Mouse (Mus musculus) heart, embryonic 14.5 days (tissue): Measurements from ENCODE around the gene Gm21854. TPM values are rescaled to one million over a fixed set of nuclear protein-coding genes. Genes with fewer than 3 reads are reported as not detected.
"Not testable (repeated sequence)": the region's sequence is repeated elsewhere in the genome, so short reads cannot be mapped to it uniquely, and the experiment has no call there.

Experiments
- ATAC-seq: fragments of 200-750 bp; cut with Nextera tagmentation; 2 replicates; pipeline ENCODE4 v1.8.0; 2017; ENCODE audit warnings: low read depth, moderate TSS enrichment; ENCODE audit not compliant: insufficient number of reproducible peaks, insufficient read depth, low FRiP score
- H3K27ac ChIP-seq, 2 experiments: fragments of 200-500 bp in 1 of 2; fragments of 300-500 bp in 1 of 2; sonication (generic) in 1 of 2; replicated peaks in 1 of 2; 2 replicates each; pipeline ENCODE4 v1.5.1; 2012 to 2014; ENCODE audit warnings: low read depth in 2 of 2, low read length in 2 of 2, control low read depth in 1 of 2, mild to moderate bottlenecking in 1 of 2, mixed read lengths in 1 of 2; ENCODE audit not compliant: control insufficient read depth in 1 of 2, insufficient read depth in 1 of 2
- H3K27me3 ChIP-seq: fragments of 300-500 bp; sonication (generic); 2 replicates; pipeline ENCODE4 v1.6.1; 2014; ENCODE audit warnings: mild to moderate bottlenecking, low read length, control low read depth; ENCODE audit not compliant: control insufficient read depth, insufficient read depth
- H3K36me3 ChIP-seq: fragments of 300-500 bp; sonication (generic); 2 replicates; pipeline ENCODE4 v1.6.1; 2014; ENCODE audit warnings: mild to moderate bottlenecking, control low read depth, low read length, mixed read lengths; ENCODE audit not compliant: control insufficient read depth, insufficient read depth
- H3K4me1 ChIP-seq, 2 experiments: fragments of 200-500 bp in 1 of 2; fragments of 300-500 bp in 1 of 2; sonication (generic) in 1 of 2; 2 replicates each; pipeline ENCODE4 v1.6.1; 2012 to 2014; ENCODE audit warnings: low read length in 2 of 2, control low read depth in 1 of 2, mixed read lengths in 1 of 2; ENCODE audit not compliant: control insufficient read depth in 2 of 2, insufficient read depth in 2 of 2
- H3K4me2 ChIP-seq: fragments of 300-500 bp; sonication (generic); 2 replicates; pipeline ENCODE4 v1.6.1; 2014; ENCODE audit warnings: mild to moderate bottlenecking, low read length
- H3K4me3 ChIP-seq, 2 experiments: fragments of 200-500 bp in 1 of 2; fragments of 300-500 bp in 1 of 2; sonication (generic) in 1 of 2; 2 replicates each; pipeline ENCODE4 v1.5.1; 2012 to 2014; ENCODE audit warnings: low read length in 2 of 2, mild to moderate bottlenecking in 2 of 2, control low read depth in 1 of 2, low read depth in 1 of 2, moderate library complexity in 1 of 2; ENCODE audit not compliant: control insufficient read depth in 1 of 2, insufficient read depth in 1 of 2
- H3K9ac ChIP-seq: fragments of 300-500 bp; sonication (generic); 2 replicates; pipeline ENCODE4 v1.6.1; 2014; ENCODE audit warnings: mild to moderate bottlenecking, low read length
- H3K9me3 ChIP-seq: fragments of 300-500 bp; sonication (generic); 2 replicates; pipeline ENCODE4 v1.6.1; 2016; ENCODE audit warnings: low read length, control low read depth; ENCODE audit not compliant: control insufficient read depth
- polyA plus RNA-seq: library from polyadenylated mRNA; unstranded; fragments of >200 nt; fragmentation: Nextera tagmentation; extraction: Ambion mirVana; gene quantifications from 2 replicates; pipeline ENCODE4 v1.2.1, GENCODE M21; 2014

The Gm21854 gene
- polyA plus RNA-seq = not detected in 2 replicates

- not testable (repeated sequence) for H3K27me3 ChIP-seq, H3K9me3 ChIP-seq, H3K4me1 ChIP-seq, H3K36me3 ChIP-seq, H3K4me3 ChIP-seq, ATAC-seq, H3K4me2 ChIP-seq, H3K9ac ChIP-seq, H3K27ac ChIP-seq
Measured at GRCm38 (mm10) chrY:5656686-5657085, at the start of gene Gm21854. Gene Gm21854 (plus strand): TSS chrY:5656986.

Other genes with a start within 250 kb of the Gm21854 start
- not detected in 2 replicates for gene Gm20914, start 69.0 kb downstream of the Gm21854 start, polyA plus RNA-seq
- gene Gm28171, start 136.4 kb downstream of the Gm21854 start, polyA plus RNA-seq = not detected in 2 replicates